Mouse (Mus musculus) neural tube, embryonic 13.5 days (tissue): Measurements from ENCODE around the gene Utp6. TPM values are rescaled to one million over a fixed set of nuclear protein-coding genes. Genes with fewer than 3 reads are reported as not detected.

Experiments used
- ATAC-seq: fragments of 200-750 bp; cut with Nextera tagmentation; 2 replicates; pipeline ENCODE4 v1.8.0; 2017; ENCODE audit warnings: low read depth, mild to moderate bottlenecking, moderate TSS enrichment, moderate library complexity
- H3K27ac ChIP-seq: fragments of 300-500 bp; sonication (generic); replicated peaks from 2 replicates; pipeline ENCODE4 v1.5.1; 2015; ENCODE audit warnings: moderate library complexity, mild to moderate bottlenecking, inconsistent platforms
- H3K27me3 ChIP-seq: fragments of 300-500 bp; sonication (generic); 2 replicates; pipeline ENCODE4 v1.6.1; 2015; ENCODE audit warnings: mild to moderate bottlenecking, inconsistent platforms
- H3K36me3 ChIP-seq: fragments of 300-500 bp; sonication (generic); 2 replicates; pipeline ENCODE4 v1.6.1; 2015; ENCODE audit warnings: mild to moderate bottlenecking, inconsistent platforms
- H3K4me1 ChIP-seq: fragments of 300-500 bp; sonication (generic); replicated peaks from 2 replicates; pipeline ENCODE4 v1.6.1; 2015; ENCODE audit warnings: inconsistent platforms
- H3K4me2 ChIP-seq: fragments of 300-500 bp; sonication (generic); 2 replicates; pipeline ENCODE4 v1.6.1; 2015; ENCODE audit warnings: inconsistent platforms, mild to moderate bottlenecking, moderate library complexity
- H3K4me3 ChIP-seq: fragments of 300-500 bp; sonication (generic); 2 replicates; pipeline ENCODE4 v1.5.1; 2015; ENCODE audit warnings: mild to moderate bottlenecking, inconsistent platforms
- H3K9ac ChIP-seq: fragments of 300-500 bp; sonication (generic); 2 replicates; pipeline ENCODE4 v1.6.1; 2015; ENCODE audit warnings: moderate library complexity, mild to moderate bottlenecking, inconsistent platforms
- H3K9me3 ChIP-seq: fragments of 300-500 bp; sonication (generic); 2 replicates; pipeline ENCODE4 v1.6.1; 2016; ENCODE audit warnings: inconsistent platforms
- WGBS: fragments of 180-500 bp; shearing (Covaris S2); methylation state at CpG from one replicate; pipeline ENCODE4 v1.1.7; 2015; 5-methylcytosine and 5-hydroxymethylcytosine counted together
- polyA plus RNA-seq: library from polyadenylated mRNA; unstranded; fragments of >200 nt; fragmentation: Nextera tagmentation; extraction: Ambion mirVana; gene quantifications from 2 replicates; pipeline ENCODE4 v1.2.1, GENCODE M21; 2015

The Utp6 gene
- polyA plus RNA-seq, 1 experiment from 2014 or later, result 45.7 TPM

DNA sequence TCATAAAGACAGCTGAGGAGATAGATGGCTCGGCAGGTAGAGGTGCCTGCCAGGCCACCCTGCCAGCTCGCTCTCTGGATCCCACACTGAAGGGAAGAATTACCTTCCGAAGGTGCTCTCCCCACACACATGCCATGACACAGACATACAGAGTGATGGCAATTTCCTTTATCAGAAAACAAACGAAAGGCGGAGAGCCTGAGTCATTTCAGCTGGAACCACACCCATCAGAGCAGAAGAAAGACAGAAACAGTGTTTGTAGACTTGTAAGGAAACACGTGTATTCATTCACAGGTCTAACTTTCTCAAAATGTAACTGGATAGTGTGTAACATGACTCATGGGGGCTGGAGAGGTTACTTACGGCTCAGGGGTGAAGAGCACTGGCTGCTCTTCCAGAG is 18.6 kb downstream of the Utp6 start:
- 90% methylated on average over 7 of the region's 7 CpGs for WGBS
- Histone ChIP-seq H3K36me3 (peaks cover 89% of the 10 kb centered on the region), H3K4me3 (no peak overlapping the region), H3K27ac (no peak overlapping the region), H3K4me1 (no peaks in the 10 kb centered on the region), H3K27me3 (no peaks in the 10 kb centered on the region), H3K9me3 (no peaks in the 10 kb centered on the region), H3K4me2 (no peak overlapping the region), H3K9ac (no peak overlapping the region)
- ATAC-seq, result no peak

GRCm38 (mm10) chr11:79943136-79943535 is 19.1 kb downstream of the Utp6 start:
- ATAC-seq, result no peak
- Histone ChIP-seq H3K27ac (no peak overlapping the region), H3K27me3 (no peaks in the 10 kb centered on the region), H3K9me3 (no peaks in the 10 kb centered on the region), H3K4me3 (no peak overlapping the region), H3K4me2 (no peak overlapping the region), H3K9ac (no peak overlapping the region), H3K36me3 (peaks cover 88% of the 10 kb centered on the region), H3K4me1 (no peaks in the 10 kb centered on the region)
- WGBS, result 89% methylated on average over 8 of the region's 8 CpGs

GRCm38 (mm10) chr11:79935766-79936165 is 26.4 kb downstream of the Utp6 start:
- no peak for ATAC-seq
- 87% methylated on average over 9 of the region's 9 CpGs for whole genome bisulfite sequencing
- Histone ChIP-seq H3K27me3 (no peaks in the 10 kb centered on the region), H3K4me2 (no peak overlapping the region), H3K4me1 (no peaks in the 10 kb centered on the region), H3K9me3 (no peaks in the 10 kb centered on the region), H3K9ac (no peak overlapping the region), H3K27ac (no peak overlapping the region), H3K4me3 (no peak overlapping the region), H3K36me3 (peaks cover 89% of the 10 kb centered on the region)

- 71% methylated on average over 1 of the region's 1 CpGs for WGBS
- H3K36me3 ChIP-seq, result no peaks in the 10 kb centered on the region
- no peak overlapping the region for H3K4me3 ChIP-seq
- peaks cover 5% of the 10 kb centered on the region; the same call in 1 of the 2 replicates for H3K4me1 ChIP-seq
- H3K27ac ChIP-seq, result no peak overlapping the region
- H3K9me3 ChIP-seq, result no peaks in the 10 kb centered on the region
- no peak overlapping the region for H3K9ac ChIP-seq
- no peak for ATAC-seq
- H3K4me2 ChIP-seq, result no peak overlapping the region
- H3K27me3 ChIP-seq, result no peaks in the 10 kb centered on the region
Observed at GRCm38 (mm10) chr11:79922766-79923165, 39.4 kb downstream of the Utp6 start.

GRCm38 (mm10) chr11:79922157-79922556 is 40.0 kb downstream of the Utp6 start:
- no peak for ATAC-seq
- WGBS, result 83% methylated on average over 3 of the region's 3 CpGs

GRCm38 (mm10) chr11:79920505-79921025 is 41.6 kb downstream of the Utp6 start:
- Histone ChIP-seq H3K9ac (no peak overlapping the region), H3K36me3 (no peaks in the 10 kb centered on the region), H3K27me3 (no peaks in the 10 kb centered on the region), H3K4me1 (peaks cover 10% of the 10 kb centered on the region), H3K27ac (no peak overlapping the region), H3K9me3 (no peaks in the 10 kb centered on the region), H3K4me2 (no peak overlapping the region), H3K4me3 (no peak overlapping the region)
- no peak for ATAC-seq
- 60% methylated on average over 5 of the region's 5 CpGs for WGBS

More at GRCm38 (mm10) chr11:79922157-79922556, 40.0 kb downstream of the Utp6 start:
- Histone ChIP-seq H3K27me3 (no peaks in the 10 kb centered on the region), H3K4me1 (peaks cover 5% of the 10 kb centered on the region; the same call in 1 of the 2 replicates), H3K4me2 (no peak overlapping the region), H3K9ac (no peak overlapping the region), H3K36me3 (no peaks in the 10 kb centered on the region), H3K4me3 (no peak overlapping the region), H3K9me3 (no peaks in the 10 kb centered on the region), H3K27ac (no peak overlapping the region)

DNA sequence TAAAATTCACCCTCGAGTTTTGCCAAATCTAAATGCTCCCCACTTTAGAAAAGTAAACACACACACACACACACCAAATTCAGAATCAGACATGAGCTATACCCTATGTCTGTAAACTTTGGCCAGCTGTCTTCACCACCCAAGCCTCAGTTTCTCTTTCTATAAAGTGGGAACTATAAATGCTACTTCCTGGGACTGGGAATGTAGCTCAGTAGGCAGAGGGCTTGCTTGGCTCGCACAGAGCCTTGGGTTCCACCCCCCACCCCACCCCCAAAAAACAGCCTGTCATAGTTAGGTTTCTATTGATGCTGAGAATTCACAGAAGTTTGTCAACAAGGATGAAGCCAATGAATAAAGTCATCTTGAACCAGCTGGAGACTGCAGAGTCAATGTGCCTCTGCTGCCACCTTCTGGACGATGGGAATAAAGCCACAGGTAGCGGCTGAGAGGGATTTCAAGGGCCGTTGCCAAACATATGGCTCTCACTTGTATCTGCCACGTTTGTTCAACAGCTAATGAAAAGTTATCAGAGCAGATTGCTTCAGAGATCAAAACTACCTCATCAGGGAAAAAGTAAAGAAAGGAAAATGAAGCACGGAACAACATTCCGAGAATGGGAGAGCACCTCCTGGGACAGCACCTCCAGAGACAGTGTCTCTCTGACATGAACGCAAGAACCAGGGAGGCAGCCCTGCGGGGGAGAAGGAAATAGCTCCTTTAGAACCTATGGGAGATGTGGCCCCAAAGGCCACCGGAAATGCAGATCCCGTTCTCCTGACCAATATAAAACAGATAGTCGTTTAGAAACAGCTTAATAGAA is 42.3 kb downstream of the Utp6 start:
- Histone ChIP-seq H3K27ac (no peak overlapping the region), H3K4me3 (no peak overlapping the region), H3K9ac (no peak overlapping the region), H3K27me3 (no peaks in the 10 kb centered on the region), H3K4me2 (no peak overlapping the region), H3K9me3 (no peaks in the 10 kb centered on the region), H3K4me1 (peaks cover 9% of the 10 kb centered on the region), H3K36me3 (no peaks in the 10 kb centered on the region)
- peak; percentile 56 for ATAC-seq
- 22% methylated on average over 13 of the region's 13 CpGs for WGBS

DNA sequence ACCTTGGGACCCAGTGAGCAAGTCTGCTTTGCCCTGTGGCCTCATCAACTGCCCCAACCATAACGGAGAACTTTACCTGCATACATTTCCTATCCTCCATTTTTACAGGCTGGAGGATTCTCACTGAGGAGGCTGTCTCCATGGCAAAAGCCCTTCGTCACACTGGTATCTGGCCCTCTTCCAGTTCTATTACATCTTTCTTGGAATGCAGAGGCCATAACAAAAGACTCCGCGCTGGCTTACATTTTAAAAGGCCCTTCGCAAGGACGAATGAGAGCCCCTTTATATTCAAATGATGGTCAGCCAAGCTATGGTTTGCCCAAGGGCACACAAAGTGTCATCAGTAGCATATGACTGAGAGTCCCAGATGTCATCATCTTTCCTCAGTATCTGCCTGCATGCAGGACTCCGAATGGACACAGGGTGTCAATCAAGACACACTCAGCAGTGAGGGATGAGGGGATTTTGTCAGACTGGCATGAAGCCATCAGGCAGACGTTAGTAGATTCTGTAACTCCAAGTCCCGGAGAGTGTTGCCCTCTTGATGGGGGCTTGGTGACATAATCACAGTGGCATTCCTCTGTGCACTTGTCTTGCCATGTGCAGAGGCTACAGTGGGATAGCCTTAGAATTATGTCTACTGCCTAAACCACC is 46.4 kb downstream of the Utp6 start:
- 35% methylated on average over 9 of the region's 9 CpGs for WGBS

GRCm38 (mm10) chr11:79908600-79909483 is 53.3 kb downstream of the Utp6 start:
- Histone ChIP-seq H3K9me3 (no peaks in the 10 kb centered on the region), H3K4me3 (no peak overlapping the region), H3K9ac (no peak overlapping the region), H3K4me2 (no peak overlapping the region), H3K4me1 (peaks cover 8% of the 10 kb centered on the region), H3K36me3 (no peaks in the 10 kb centered on the region), H3K27ac (no peak overlapping the region), H3K27me3 (no peaks in the 10 kb centered on the region)
- peak; percentile 43; the same call in 1 of the 2 replicates for ATAC-seq
- 53% methylated on average over 14 of the region's 14 CpGs for WGBS

More for the DNA sequence above, 46.4 kb downstream of the Utp6 start:
- ATAC-seq, result no peak
- Histone ChIP-seq H3K4me3 (no peak overlapping the region), H3K4me2 (no peak overlapping the region), H3K27ac (no peak overlapping the region), H3K9me3 (no peaks in the 10 kb centered on the region), H3K9ac (no peak overlapping the region), H3K4me1 (peaks cover 8% of the 10 kb centered on the region), H3K36me3 (no peaks in the 10 kb centered on the region), H3K27me3 (no peaks in the 10 kb centered on the region)

- ATAC-seq, result no peak
- H3K36me3 ChIP-seq, result no peaks in the 10 kb centered on the region
- no peak overlapping the region for H3K4me3 ChIP-seq
- no peaks in the 10 kb centered on the region for H3K9me3 ChIP-seq
- H3K4me1 ChIP-seq, result peaks cover 8% of the 10 kb centered on the region
- WGBS, result 69% methylated on average over 9 of the region's 9 CpGs
- H3K27me3 ChIP-seq, result no peaks in the 10 kb centered on the region
- no peak overlapping the region for H3K4me2 ChIP-seq
- H3K9ac ChIP-seq, result no peak overlapping the region
- no peak overlapping the region for H3K27ac ChIP-seq
Observed at GRCm38 (mm10) chr11:79906920-79907319, 55.3 kb downstream of the Utp6 start.

- Histone ChIP-seq H3K9me3 (no peaks in the 10 kb centered on the region), H3K4me1 (no peaks in the 10 kb centered on the region), H3K27ac (no peak overlapping the region), H3K4me2 (no peak overlapping the region), H3K36me3 (no peaks in the 10 kb centered on the region), H3K9ac (no peak overlapping the region), H3K27me3 (no peaks in the 10 kb centered on the region), H3K4me3 (no peak overlapping the region)
- WGBS, result 83% methylated on average over 6 of the region's 6 CpGs
- ATAC-seq, result no peak
Observed at GRCm38 (mm10) chr11:79902881-79903481, 59.2 kb downstream of the Utp6 start.
